Mouse (Mus musculus) right cerebral cortex, postnatal 4 days (tissue): ENCODE measurements at regions not wholly inside any gene's neighbourhood (a gene's known extent, or its start where the extent isn't known, plus 50 kb on each side); places are given as distances from the start of the nearest gene placed in this dataset.

Source experiments
- DNase-seq: peaks from one replicate; pipeline ENCODE4 v3.0.0-alpha.2; 2022

DNA sequence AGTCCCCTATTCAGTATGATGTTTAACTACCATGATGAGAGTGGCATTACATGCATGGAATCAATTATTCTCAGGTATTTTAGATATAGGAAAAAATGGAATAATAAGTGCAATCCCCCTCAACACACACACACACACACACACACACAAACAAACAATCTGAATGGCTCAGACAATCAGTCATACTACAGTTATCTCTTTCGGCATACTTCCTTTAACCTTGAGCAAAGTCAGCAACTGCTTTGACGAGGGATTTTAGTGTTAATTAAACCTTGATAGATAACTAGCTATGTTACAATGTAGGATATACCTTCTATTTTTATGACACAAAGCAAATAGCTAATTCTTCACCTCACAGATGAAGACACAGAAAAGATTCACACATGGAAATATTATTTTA, 312.1 kb downstream of the Tex13c3 start:
- no peak for DNase-seq

- DNase-seq: no peak
Measured at GRCm38 (mm10) chrX:19168546-19168945, 312.6 kb downstream of the Tex13c3 start.

- no peak for DNase-seq
Measured at GRCm38 (mm10) chrX:19168111-19168510, 313.0 kb downstream of the Tex13c3 start.

- peak; percentile 2 for DNase-seq
Measured at GRCm38 (mm10) chrX:19167121-19167853, 313.8 kb downstream of the Tex13c3 start.

DNA sequence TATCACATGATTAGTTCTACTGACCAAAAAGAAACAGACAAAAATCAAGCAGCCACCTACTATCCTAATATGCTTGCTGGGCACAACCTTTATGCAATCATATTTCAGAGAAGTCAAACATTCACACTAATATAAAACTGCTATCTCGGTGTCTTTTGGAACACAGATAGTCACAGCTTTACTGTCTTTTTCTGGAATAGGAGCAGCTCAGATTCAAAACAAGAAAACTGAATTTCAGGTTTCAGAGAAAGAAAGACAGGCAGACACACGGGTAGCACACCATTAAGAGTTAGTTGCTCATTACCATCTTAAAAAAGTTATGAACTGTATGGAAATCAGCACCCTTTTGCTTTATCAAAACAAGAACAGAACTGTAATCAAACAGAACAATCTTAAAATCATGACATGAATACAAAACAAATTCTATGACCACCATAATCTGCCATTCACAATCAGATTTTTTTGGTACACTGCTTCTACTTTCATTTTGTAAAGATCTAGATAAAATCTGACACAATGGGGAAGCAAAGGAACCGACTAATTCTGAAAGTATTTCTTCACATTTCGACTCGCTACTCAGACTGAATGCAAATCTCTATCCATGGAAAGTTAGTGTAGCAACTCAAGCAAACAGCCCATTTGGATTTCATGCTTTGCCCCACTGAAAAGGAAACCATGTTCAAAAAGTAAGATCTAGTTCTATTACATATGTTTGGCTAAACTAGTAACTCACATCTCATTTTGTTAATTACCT, 315.1 kb downstream of the Tex13c3 start:
- DNase-seq: no peak

- DNase-seq: no peak
Measured at GRCm38 (mm10) chrX:19164151-19164550, 317.0 kb downstream of the Tex13c3 start.

DNA sequence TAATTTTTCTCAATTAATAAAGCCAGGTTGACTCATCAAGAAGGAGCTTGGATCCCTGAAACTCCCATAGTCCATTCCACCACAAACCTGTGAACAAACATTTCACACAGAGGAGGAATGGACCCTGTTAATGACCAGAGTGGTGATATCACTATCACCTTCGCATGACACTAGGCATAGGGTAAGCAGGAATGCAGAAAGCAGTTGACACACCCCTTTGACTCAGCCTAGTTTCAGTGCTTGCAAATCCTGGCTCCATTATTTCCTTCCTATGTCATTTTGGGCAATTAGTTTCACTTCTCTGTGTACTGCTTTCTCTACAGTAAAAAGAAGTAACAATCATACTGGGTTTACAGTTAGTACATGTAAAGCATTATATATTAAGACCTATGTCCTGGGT, 318.2 kb downstream of the Tex13c3 start:
- no peak for DNase-seq

DNA sequence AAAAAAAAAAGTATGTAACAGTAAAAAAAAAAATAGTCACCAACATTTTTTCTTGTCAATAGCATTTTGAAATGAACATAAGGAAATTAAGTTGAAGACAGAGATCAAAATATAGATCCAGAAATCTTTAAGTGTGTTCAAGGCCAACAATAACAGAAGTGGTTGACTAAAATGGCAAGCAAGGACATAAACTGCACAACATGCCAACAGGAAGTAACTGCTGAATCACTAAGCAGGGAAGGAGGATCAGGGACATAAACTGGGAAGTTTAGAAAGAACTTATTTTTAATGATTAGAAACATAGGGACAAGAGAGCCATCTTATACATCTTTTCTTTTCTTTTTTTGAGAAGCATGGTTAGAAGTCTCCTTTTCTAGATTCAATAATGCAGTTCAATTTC, 318.8 kb downstream of the Tex13c3 start:
- DNase-seq: no peak

DNA sequence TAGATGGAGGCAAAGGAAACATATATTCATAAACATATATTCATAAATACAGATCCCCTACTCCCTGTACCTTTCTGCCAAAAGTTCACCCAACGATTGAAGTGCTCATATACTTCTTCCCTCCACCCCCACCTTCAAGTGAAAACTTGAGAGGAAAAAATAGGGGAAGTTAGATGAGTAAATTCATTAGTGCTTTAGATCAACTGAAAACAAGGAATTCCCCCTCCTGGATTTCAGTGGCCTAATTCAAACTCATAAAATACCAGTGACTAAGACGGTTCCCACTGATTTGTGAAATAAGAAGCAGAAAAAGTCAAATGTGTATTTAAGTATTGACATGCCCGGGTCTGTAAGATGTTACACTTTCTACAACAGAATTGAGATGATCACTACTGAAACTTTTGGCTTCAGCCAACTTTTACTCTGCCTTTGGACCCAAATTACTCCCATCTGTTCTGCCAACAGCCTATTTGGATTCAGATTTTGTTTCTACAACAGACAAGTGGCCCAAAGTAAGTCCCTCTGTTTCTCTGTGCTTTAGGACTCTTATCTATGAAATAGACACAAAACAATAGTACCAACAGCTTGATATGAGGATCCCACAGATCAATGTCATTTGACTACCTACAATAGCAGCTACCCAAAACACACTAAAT, 320.7 kb downstream of the Tex13c3 start:
- no peak for DNase-seq

GRCm38 (mm10) chrX:19157464-19158203, 323.5 kb downstream of the Tex13c3 start:
- no peak for DNase-seq

DNA sequence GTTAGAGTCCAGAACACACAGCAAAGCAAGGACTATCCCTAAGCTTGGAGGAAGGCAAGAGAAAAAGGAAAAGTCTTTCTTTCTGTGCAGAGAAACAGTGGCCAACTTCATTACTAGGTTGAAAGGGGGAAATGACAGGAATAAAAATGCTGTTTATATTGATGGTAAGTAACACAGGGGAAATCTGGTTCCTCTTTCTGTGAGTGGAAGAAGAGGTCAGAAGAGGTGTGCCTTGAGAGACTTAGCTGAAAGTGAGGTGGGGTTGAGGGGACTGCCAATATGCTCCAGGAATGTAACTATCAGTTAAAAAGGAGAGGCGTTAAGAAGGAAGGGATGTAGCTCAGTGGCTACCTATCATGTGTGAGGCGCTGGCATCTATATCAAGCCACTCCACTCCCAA, 327.5 kb downstream of the Tex13c3 start:
- DNase-seq: no peak

- no peak for DNase-seq
Measured at GRCm38 (mm10) chrX:19152170-19152861, 328.8 kb downstream of the Tex13c3 start.

- no peak for DNase-seq
Measured at GRCm38 (mm10) chrX:19150606-19151005, 330.5 kb downstream of the Tex13c3 start.

DNA sequence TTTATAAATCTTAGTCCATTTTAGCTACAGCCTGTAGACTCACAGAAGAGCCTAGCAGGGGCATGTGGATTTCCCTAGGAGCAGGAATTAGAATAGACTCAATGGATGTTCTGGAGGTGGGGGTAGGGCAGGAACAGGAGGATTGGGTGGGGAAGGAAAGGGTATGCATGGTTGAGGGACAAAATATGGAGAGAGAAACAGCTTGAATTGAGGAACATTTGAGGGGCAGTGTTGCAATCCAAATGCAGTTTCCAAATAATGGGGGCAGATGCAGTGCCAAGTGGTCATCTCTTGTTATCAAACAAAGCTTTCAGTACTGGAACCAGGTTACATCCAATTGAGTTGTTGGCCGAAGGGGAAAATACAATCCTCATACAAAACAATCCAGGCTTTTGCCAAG, 332.4 kb downstream of the Tex13c3 start:
- no peak for DNase-seq

- DNase-seq: no peak
Measured at GRCm38 (mm10) chrX:19148251-19148650, 332.9 kb downstream of the Tex13c3 start.

DNA sequence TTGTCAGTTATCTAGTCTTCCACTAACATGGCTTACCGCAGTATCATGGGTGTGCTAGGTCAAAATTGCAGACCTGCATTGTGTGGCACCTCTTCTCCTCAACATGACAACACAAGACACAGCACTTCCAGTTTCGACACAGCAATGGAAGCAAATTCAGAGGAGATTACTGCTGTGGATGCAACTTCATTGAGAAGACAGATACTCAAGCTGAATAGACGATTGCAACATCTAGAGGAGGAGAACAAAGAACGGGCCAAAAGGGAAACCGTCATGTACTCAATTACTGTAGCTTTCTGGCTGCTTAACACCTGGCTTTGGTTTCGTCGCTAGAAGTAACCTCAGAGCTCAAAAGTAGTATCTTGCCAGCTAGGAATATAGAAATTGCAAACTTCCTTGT, 368.4 kb downstream of the Tex13c3 start:
- no peak for DNase-seq

DNA sequence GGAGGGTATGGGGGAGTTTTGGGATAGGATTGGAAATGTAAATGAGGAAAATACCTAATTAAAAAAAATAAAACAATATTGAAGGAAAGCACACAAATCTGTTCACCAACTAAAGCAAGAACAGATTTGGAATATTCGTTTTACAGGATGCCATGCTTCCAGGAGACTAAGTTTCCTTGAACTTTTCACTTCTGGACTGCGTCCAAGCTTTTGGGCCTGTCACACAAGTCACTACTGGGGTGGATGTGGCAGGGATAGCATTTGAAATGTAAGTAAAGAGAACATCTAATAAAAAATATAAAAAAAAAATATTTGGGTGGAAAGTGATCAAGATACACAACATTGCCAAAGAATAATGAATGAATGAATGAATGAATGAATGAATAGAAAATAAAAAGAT, 378.2 kb downstream of the Tex13c3 start:
- DNase-seq: no peak

- DNase-seq: no peak
Measured at GRCm38 (mm10) chrX:19095960-19096359, 385.2 kb downstream of the Tex13c3 start.

DNA sequence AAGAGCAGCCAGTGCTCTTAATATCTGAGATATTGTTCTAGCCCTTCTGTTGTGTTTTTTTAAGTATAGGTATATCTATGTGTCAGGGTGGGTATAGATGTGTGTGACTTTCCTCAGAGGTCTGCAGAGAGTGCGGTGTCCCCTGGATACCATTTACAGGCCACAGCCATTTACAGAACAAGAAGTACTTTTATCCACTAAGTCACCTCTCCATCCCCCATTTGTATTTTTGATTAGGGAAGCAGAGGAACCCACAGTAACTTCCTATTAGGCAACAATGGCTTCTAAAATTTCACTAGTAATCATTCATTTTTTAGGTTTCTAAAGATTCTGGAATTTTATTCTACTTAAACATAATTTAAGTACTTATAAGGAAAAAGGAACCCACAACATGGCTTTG, 396.7 kb downstream of the Tex13c3 start:
- DNase-seq: no peak

- no peak for DNase-seq
Measured at GRCm38 (mm10) chrX:19080021-19080420, 401.1 kb downstream of the Tex13c3 start.
